Mouse (Mus musculus) brain, embryonic 18.5 days (tissue): ENCODE results near the gene Defa30.
"Not testable (repeated sequence)": the region's sequence is repeated elsewhere in the genome, so short reads cannot be mapped to it uniquely, and the experiment has no call there.

ENCODE experiments used
- DNase-seq: peaks from one replicate; pipeline ENCODE4 v3.0.0-alpha.2; 2012; ENCODE audit warnings: low read depth, low spot score

Gene Defa30

GRCm38 (mm10) chr8:21134342-21134741 is at the start of gene Defa30:
TSS of gene Defa30 (plus strand) at chr8:21134642.
- not testable (repeated sequence) for DNase-seq

- DNase-seq, result no peak
These were observed 41.3 kb upstream of the Defa30 start for GRCm38 (mm10) chr8:21093106-21093505.

GRCm38 (mm10) chr8:21095950-21096349 is 38.5 kb upstream of the Defa30 start, which contains the start of gene Gm14851:
TSS of gene Gm14851 (minus strand) at chr8:21096050.
- DNase-seq, result not testable (repeated sequence)

GRCm38 (mm10) chr8:21161977-21162376 is 27.5 kb downstream of the Defa30 start, which contains the start of gene Defa22:
TSS of gene Defa22 (plus strand) at chr8:21162277.
- not testable (repeated sequence) for DNase-seq
